Mouse (Mus musculus) cortical plate, adult 2 months (tissue): Measurements from ENCODE around the gene Asic4.

ENCODE experiments used
- CTCF ChIP-seq: fragments of 200-500 bp; IDR thresholded peaks from 2 replicates; pipeline ENCODE4 v1.5.1; 2011; ENCODE audit warnings: mild to moderate bottlenecking, control low read depth, low read length; ENCODE audit not compliant: insufficient read depth; ENCODE audit errors: extremely low read depth
- POLR2A ChIP-seq: fragments of 200-500 bp; IDR thresholded peaks from 2 replicates; pipeline ENCODE4 v1.6.1; 2011; ENCODE audit warnings: mild to moderate bottlenecking, low read length, control low read depth; ENCODE audit not compliant: insufficient read depth; ENCODE audit errors: extremely low read depth

GRCm38 (mm10) chr1:75492579-75493170 lies 42.4 kb downstream of the Asic4 start:
- TF ChIP-seq CTCF, result no peak
- TF ChIP-seq POLR2A, result no peak
